Mouse (Mus musculus) left cerebral cortex, postnatal 4 days (tissue): Measurements from ENCODE around the gene Iqsec2. TPM values are rescaled to one million over a fixed set of nuclear protein-coding genes. Genes with fewer than 3 reads are reported as not detected.

Experiments
- DNase-seq: peaks from one replicate; pipeline ENCODE4 v3.0.0-alpha.2; 2022
- intact Hi-C: fragments of 180-260 bp; cut with DNase I; formaldehyde crosslinking; loops from one replicate; pipeline ENCODE4 v1.15.1; 2025
- total RNA-seq, 2 experiments: library from RNA; stranded (reverse); gene quantifications; 2 replicates each; pipeline ENCODE4 v1.2.3; 2021

Gene Iqsec2
- total RNA-seq, 2 experiments from 2014 or later, result 50.3 to 56.7 TPM

DNA sequence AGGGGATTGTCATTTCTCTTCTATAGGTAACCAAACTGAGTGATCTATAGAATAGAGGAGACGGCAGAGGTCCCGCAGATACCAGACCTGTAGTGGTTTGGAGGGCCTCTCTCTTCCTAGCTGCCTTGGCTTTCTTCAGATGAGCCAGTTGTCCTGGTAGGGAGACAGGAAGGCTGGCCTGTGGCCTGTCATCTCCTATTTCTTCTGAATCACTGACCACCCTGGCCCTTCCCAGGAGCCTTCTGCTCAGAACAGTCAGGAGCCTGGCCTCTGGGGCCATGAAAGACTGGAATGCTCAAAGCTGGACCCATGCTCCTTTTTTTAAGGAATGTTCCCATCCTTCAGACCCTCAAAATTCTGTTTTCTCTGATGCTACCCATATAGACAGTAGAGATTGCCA, 33.8 kb downstream of the Iqsec2 start:
- intact Hi-C loops, result no loop called here
- DNase-seq, result peak; percentile 30

- intact Hi-C loops, result no loop called here
- peak; percentile 49 for DNase-seq
Measured at GRCm38 (mm10) chrX:152178843-152179545, 34.9 kb downstream of the Iqsec2 start.

GRCm38 (mm10) chrX:152179670-152180656, 35.9 kb downstream of the Iqsec2 start:
- intact Hi-C loops, result no loop called here
- no peak for DNase-seq

DNA sequence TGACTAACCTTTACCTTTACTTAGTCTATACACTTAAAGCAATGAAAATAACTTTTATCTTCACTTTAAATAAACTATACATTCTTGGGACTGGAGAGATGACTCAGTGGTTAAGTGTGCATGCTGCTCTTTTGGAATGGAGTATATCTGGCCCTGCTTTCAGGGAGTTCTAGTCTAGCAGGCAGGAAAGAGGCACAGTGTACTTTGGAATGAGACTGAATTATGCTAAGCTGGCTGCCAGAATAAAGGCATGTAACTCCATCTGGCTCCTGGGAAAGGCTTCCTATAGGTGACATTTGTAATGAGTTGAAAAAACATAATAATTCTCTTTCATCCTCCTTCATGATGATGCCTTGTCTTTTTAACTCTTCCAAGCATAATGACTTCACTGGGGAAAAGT, 43.1 kb downstream of the Iqsec2 start:
- no peak for DNase-seq
- intact Hi-C loops, result no loop called here

GRCm38 (mm10) chrX:152191266-152191665, 47.2 kb downstream of the Iqsec2 start:
- DNase-seq, result no peak

DNA sequence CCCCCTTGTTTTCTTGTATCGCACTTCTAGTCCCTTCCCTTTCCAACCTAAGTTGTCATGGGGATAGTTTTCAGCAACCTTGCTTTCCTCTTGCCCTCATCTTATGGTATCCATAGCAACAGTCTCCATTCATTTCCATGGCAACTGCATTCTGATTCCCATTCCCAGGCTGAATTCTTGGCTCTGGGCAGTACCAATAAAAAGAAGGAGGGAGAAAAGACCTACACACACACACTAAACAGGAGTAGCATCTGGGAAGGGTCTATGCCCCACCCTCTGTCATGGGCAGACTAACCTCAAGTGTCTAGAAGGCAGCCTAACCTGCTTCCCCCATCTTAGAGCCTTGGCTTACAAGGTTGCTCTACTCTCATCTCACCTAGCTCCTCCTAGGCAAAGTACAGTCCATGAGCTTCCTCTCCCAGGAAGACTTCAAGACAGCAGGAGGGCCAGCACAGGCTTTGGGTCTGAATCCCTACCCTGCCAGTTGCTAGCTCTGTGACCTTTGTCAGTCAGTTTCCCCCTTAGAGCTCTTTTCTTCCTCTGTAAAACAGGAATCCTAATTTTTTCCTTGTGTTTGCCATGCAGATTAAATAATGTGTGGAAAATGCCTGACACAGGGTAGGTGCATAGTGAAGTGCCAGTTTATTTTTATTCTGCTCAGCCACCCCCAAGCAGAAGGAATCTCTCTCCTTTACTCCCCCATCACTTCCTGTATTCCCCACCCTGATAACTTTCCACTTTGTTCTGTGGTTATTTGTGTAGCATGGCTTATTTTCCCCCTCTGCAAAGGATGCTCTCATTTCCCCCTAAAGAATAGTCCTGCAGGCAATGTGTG, 54.0 kb downstream of the Iqsec2 start:
- intact Hi-C loops, result no loop called here

More at GRCm38 (mm10) chrX:152191266-152191665, 47.2 kb downstream of the Iqsec2 start:
- intact Hi-C loops, result no loop called here

GRCm38 (mm10) chrX:152201737-152202421, 57.8 kb downstream of the Iqsec2 start:
- intact Hi-C loops, result no loop called here
- DNase-seq, result no peak

More for the DNA sequence above, 54.0 kb downstream of the Iqsec2 start:
- DNase-seq, result peak; percentile 3

DNA sequence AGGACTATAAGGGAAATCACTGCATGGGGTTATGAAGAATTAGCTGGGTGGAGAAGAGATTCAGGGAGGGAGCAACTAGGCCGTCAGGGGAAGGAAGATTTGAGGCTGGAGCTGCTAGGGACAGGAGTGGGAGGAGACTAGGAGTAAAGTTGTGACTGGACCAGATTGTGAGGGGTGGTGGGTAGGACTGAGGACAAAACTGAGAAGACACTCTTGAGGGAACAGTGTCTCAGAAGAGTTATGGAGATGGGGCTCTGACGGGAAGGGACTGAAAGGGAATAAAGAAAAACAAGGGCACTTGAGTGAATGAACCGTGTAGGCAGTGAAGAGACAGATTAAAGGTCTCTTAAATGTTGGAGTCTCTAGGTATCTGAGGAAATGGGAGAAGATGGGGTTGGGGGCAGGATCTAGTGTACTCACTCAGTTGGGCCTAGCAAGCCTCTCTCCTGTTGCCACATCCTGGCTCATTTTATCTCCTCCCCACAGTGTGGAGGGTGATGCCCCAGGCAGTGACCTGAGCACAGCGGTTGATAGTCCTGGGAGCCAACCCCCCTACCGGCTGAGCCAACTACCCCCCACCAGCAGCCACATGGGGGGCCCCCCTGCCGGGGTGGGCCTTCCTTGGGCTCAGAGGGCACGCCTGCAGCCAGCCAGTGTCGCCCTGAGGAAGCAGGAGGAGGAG, 58.5 kb downstream of the Iqsec2 start:
- intact Hi-C loops, result no loop called here

GRCm38 (mm10) chrX:152203247-152203646, 59.2 kb downstream of the Iqsec2 start:
- intact Hi-C loops, result no loop called here
- no peak for DNase-seq

More for the DNA sequence above, 58.5 kb downstream of the Iqsec2 start:
- no peak for DNase-seq

GRCm38 (mm10) chrX:152205486-152205885, 61.4 kb downstream of the Iqsec2 start:
- DNase-seq, result no peak
- intact Hi-C loops, result no loop called here

- DNase-seq, result no peak
- intact Hi-C loops, result no loop called here
Measured at GRCm38 (mm10) chrX:152214703-152215102, 70.6 kb downstream of the Iqsec2 start.

GRCm38 (mm10) chrX:152218529-152218928, 74.5 kb downstream of the Iqsec2 start:
- intact Hi-C loops, result no loop called here
- DNase-seq, result no peak

DNA sequence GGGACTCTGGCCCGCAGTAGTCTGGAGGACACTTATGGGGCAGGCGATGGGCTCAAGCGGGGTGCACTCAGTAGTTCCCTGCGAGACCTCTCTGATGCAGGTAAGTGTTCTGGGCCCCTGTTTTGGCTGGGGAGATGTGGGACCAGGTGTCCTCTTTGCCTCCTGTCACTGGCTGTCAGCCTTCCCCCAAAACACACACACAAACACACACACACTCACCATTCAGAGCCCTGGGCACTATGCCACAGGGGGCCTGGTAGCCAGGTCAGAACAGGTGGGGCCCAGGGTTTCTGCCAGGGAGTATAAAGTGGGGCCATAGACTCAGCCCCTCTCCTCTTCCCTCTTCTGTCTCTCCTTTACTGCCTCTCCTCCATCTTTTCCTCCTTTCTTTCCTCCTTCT, 77.7 kb downstream of the Iqsec2 start:
- DNase-seq, result no peak
- intact Hi-C loops, result no loop called here

DNA sequence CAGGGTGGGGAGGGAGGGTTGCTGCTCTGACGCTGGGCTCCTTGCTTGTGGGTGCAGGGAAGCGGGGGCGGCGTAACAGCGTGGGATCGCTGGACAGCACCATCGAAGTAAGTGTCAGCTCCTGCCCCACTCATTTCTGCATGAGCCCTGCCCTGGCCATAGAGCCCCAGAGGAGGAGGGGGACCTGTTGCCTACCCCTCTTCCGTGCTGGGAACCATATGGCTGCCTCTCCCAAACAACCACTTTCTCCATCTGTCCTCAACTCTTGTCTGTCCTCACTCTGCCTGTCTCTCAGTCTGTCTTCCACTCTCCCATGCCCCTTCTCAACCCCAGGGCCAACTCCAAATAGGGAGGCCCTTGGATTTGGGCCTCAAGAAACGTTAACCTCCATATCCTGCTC, 78.2 kb downstream of the Iqsec2 start:
- intact Hi-C loops, result no loop called here
- DNase-seq, result no peak

DNA sequence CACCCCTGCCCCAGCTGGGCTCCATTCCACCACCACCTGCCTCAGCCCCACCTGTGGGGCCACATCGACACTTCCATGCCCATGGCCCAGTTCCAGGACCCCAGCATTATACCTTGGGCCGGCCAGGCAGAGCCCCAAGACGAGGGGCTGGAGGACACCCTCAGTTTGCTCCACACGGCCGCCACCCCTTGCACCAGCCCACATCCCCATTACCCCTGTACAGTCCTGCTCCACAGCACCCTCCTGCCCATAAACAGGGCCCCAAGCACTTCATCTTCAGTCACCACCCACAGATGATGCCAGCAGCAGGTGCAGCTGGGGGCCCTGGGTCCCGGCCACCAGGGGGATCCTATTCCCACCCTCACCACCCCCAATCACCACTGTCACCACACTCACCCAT, 79.2 kb downstream of the Iqsec2 start:
- intact Hi-C loops, result no loop called here
- no peak for DNase-seq

DNA sequence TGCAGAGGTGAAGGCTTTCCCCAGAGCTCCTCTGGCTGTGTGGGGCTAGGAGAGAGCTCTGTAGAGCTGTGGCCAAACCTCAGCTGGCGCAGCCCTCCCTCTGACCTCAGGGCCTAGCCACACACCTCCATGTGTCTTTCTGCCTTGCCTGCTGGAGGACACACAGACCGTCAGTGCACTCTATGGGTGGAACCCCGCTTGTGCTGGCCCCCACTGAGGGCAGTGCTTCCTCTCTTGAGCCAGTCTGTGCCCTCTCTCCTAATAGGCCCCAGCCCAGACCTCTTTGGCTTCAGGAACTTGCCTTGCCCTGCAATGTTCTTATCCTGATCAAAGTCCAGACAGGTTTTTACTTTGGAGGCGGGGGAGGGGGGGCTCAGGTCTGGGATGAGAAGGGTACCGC, 80.2 kb downstream of the Iqsec2 start:
- DNase-seq, result no peak
- intact Hi-C loops, result no loop called here

- DNase-seq, result peak; percentile 96
- intact Hi-C loops, result no loop called here
Measured at GRCm38 (mm10) chrX:152232781-152233763, 89.0 kb downstream of the Iqsec2 start, which contains the start of gene Kdm5c. Kdm5c (plus strand) TSS chrX:152233020.

DNA sequence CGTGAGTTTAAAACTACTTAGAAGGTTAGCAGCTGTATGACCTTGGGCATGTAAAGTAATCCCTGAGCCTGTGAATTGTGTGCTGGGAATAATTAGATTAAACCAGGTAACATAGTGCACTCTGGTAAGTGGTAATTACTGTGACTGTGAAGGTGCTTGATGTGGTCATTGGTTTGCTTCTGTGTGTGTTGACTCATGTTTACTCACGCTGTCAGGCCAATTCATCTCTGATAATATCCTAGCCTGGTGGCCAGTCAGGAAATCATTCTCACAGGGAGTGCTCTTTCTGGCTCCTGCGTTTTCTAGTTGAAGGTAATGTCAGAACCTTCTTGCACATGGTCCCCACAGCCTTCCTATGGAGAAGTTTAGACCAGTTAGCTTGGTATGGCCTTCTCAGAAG, 90.1 kb downstream of the Iqsec2 start:
- intact Hi-C loops, result no loop called here
- no peak for DNase-seq
